ENCODE assay signal across 8 mouse cellular contexts in the genomic region with DNA sequence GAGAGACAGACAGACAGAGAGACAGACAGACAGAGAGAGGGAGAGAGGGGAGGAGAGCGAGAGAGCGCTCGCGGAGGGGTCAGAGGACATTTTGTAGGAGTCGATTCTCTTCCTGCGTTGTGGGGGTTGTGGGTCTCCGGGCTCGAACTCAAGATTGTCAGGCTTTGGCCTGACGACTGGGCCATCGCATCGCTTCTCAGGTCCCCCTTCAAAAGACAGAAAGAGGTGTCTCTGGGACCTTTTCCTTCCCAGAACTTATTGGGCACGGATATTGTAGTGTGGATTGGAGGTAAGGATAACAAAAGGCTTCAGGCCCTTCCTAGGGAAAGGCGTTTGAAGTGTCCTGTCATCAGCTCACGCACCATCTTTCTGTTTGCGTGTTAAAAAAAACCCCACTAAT. TPM values are rescaled to one million over a fixed set of nuclear protein-coding genes. Genes with fewer than 3 reads are reported as not detected.
DNase-seq lines count a peak whose midpoint lies in the region; ATAC-seq lines count a peak whose summit lies in the region.

No protein-coding gene starts in this region.

- WGBS in kidney, embryonic 14.5 days: 2% methylated on average over 15 of the region's 15 CpGs
- 5% methylated on average over 15 of the region's 15 CpGs for WGBS in forebrain, embryonic 15.5 days

- no peak overlapping the region; the same call in 1 of the 2 replicates for H3K27ac ChIP-seq in kidney, embryonic 14.5 days (ENCODE audit: low read depth, low read length)
- no peak overlapping the region for H3K27ac ChIP-seq in forebrain, embryonic 15.5 days (replicated peaks)

- peak overlapping the region; percentile 91 for H3K4me2 ChIP-seq in kidney, embryonic 14.5 days (replicated peaks; ENCODE audit: low read depth, low read length)
- peak overlapping the region; percentile 95 for H3K4me2 ChIP-seq in forebrain, embryonic 15.5 days (replicated peaks)

- DNase-seq in kidney, adult 11 months: no peak
- DNase-seq in R1 (ENCODE audit: low read depth, low spot score): peak; percentile 41
- peak; percentile 21 for DNase-seq in liver
- DNase-seq in retina, postnatal 1 day: peak; percentile 12
- no peak for DNase-seq in frontal cortex, postnatal 10 days (ENCODE audit: low spot score in 2 of 2)
- no peak for DNase-seq in layer of hippocampus, postnatal 14 days (ENCODE audit: low spot score in 2 of 2)

- H3K9me3 ChIP-seq in kidney, embryonic 14.5 days (ENCODE audit: control insufficient read depth, low read length): no peaks in the 10 kb centered on the region
- H3K9me3 ChIP-seq in forebrain, embryonic 15.5 days: no peaks in the 10 kb centered on the region

- peak overlapping the region; percentile 92 for H3K9ac ChIP-seq in kidney, embryonic 14.5 days (ENCODE audit: low read depth, low read length)
- peak overlapping the region; percentile 94 for H3K9ac ChIP-seq in forebrain, embryonic 15.5 days (replicated peaks)

- no peak for ATAC-seq in kidney, embryonic 14.5 days (ENCODE audit: low FRiP score, low TSS enrichment)
- ATAC-seq in forebrain, embryonic 15.5 days (replicated peaks): no peak

- H3K27me3 ChIP-seq in kidney, embryonic 14.5 days (ENCODE audit: control insufficient read depth, insufficient read depth, low read length): no peaks in the 10 kb centered on the region
- no peaks in the 10 kb centered on the region for H3K27me3 ChIP-seq in forebrain, embryonic 15.5 days

- peak overlapping the region; percentile 99 for H3K4me3 ChIP-seq in kidney, embryonic 14.5 days (ENCODE audit: low read length)
- peak overlapping the region; percentile 100 for H3K4me3 ChIP-seq in forebrain, embryonic 15.5 days

- peaks cover 28% of the 10 kb centered on the region for H3K36me3 ChIP-seq in kidney, embryonic 14.5 days (ENCODE audit: control insufficient read depth, insufficient read depth, low read length)
- H3K36me3 ChIP-seq in forebrain, embryonic 15.5 days: peaks cover 27% of the 10 kb centered on the region

- H3K4me1 ChIP-seq in kidney, embryonic 14.5 days (ENCODE audit: control insufficient read depth, insufficient read depth, low read length): peaks cover 9% of the 10 kb centered on the region
- peaks cover 19% of the 10 kb centered on the region for H3K4me1 ChIP-seq in forebrain, embryonic 15.5 days

RNA-seq across cellular contexts. Expression of gene Ccdc77, which starts 0.9 kb away (rescaled TPM):
- polyA plus RNA-seq in kidney, embryonic 14.5 days (2014; fragmentation: Nextera tagmentation; extraction: Ambion mirVana): 23.5 and 25.7 TPM in 2 replicates
- 13.0 and 15.1 TPM in 2 replicates for polyA plus RNA-seq in forebrain, embryonic 15.5 days (2015; fragmentation: Nextera tagmentation; extraction: Ambion mirVana)
- 1 to 10 TPM; 6.1 to 9.2 TPM for total RNA-seq in layer of hippocampus, postnatal 14 days (2021)

RNA-seq across cellular contexts. Expression of gene Kdm5a, which starts 1.1 kb away (rescaled TPM):
- 43.1 and 59.4 TPM in 2 replicates for polyA plus RNA-seq in kidney, embryonic 14.5 days (2014; fragmentation: Nextera tagmentation; extraction: Ambion mirVana)
- 50.9 and 53.8 TPM in 2 replicates for polyA plus RNA-seq in forebrain, embryonic 15.5 days (2015; fragmentation: Nextera tagmentation; extraction: Ambion mirVana)
- 10 to 100 TPM; 34.9 to 40.2 TPM for total RNA-seq in layer of hippocampus, postnatal 14 days (2021)

Comparison
In these comparisons a context has a peak if more than half of its experiments do, and no peak if none do; other contexts are left out.
1. DNase-seq: peak in R1 (single experiment), liver (single experiment) and retina, postnatal 1 day (single experiment); none in kidney, adult 11 months (single experiment), frontal cortex, postnatal 10 days (0 of 2) and layer of hippocampus, postnatal 14 days (0 of 2).